Mouse (Mus musculus): Measurements from ENCODE around the gene Camta1.

The Camta1 gene

DNA sequence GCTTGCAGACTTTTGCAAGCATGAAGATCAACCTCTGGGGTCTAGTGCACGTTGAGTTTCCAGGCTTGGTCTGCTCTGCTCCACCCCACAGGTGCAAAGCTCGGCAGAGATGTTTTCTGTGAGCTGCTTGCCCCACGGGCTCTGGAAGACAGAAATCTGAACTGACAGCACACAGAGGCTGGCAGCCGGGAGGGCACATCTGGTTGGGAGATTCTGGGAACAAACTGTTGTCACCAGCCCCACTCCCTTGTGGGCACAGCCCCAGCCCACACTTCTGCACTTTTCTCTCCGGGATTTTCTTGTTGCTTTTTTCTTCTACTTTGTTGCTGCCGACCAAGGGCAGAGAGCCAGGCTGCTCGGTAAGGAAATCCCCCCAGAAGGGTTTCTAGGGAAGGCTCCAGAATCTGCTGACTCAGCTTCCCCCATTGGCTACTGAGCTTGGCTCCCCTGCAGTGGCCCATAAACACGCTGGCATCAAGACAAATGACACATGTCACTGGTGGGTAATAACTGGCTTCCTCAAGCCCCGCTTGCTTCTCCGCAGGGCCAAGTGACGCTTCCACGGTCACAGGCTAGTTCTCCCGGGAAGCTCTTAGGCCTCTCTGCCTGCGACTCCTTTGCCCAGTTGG lies 597.8 kb downstream of the Camta1 start:
- DNase-seq (ENCODE audit: low read depth) = no peak

DNA sequence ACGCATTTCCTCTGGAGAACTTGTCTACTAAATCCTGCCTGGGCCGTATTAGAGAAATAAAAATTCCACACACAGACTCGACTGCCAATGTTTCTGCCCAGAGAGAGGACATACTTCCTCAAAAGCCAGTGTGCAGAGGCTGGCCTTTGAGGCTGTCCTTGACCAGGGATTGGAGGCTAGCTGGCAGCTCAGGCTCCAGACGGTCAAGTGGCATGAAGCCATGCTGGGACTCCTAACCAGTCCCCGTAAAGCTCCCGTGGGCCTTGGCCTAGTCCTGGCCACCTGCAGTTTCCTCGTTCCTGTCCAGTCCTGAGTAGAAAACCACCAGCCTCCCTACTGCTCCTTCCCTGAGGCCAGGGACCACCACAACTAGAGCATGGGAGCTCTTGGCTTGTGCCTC lies 598.6 kb downstream of the Camta1 start:
- DNase-seq (ENCODE audit: low read depth) = no peak

DNA sequence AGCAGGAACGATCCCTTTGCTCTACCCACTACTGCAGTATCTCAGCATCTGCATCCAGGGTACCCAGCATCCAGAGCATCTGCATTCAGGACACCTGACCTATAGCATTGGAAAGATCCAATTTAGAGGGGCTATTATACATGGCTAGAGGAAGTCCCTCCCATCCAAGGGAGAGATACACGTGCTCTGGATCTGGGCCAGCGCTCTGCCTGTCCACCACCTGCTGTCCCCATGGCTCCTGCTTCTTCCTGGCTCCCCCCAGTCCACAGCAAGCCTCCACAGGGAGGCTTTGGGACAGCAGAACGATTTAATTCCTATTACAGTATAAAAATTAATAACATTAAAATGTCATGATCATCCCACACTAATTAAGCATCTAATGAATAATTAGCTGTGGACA lies 605.1 kb downstream of the Camta1 start:
- DNase-seq (ENCODE audit: low read depth) = no peak

DNA sequence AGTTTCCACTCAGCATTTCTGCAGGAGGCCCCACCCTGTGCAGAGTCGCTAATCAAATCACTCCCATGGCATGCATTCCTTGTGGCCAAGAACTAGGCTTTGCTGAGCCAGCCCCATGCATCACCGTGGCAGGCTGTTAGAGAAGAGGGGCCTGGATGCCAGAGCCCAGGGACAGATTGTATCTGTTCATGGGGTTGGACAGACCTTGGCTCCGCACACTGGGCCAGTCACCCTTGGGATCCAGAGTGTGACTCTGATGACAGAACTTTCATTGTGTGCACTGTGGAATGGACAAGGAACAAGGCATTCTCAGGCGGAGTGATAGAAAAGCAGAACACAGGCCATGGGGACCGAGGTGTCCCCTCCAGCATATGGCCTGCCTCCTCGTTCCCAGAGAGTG lies 610.9 kb downstream of the Camta1 start:
- DNase-seq (ENCODE audit: low read depth) = no peak

- DNase-seq (ENCODE audit: low read depth) = no peak
Observed at GRCm38 (mm10) chr4:151245068-151245797, 616.4 kb downstream of the Camta1 start.

- DNase-seq (ENCODE audit: low read depth) = no peak
Observed at GRCm38 (mm10) chr4:151243445-151243844, 618.2 kb downstream of the Camta1 start.

- no peak for DNase-seq (ENCODE audit: low read depth)
Observed at GRCm38 (mm10) chr4:151242751-151243150, 618.9 kb downstream of the Camta1 start.

DNA sequence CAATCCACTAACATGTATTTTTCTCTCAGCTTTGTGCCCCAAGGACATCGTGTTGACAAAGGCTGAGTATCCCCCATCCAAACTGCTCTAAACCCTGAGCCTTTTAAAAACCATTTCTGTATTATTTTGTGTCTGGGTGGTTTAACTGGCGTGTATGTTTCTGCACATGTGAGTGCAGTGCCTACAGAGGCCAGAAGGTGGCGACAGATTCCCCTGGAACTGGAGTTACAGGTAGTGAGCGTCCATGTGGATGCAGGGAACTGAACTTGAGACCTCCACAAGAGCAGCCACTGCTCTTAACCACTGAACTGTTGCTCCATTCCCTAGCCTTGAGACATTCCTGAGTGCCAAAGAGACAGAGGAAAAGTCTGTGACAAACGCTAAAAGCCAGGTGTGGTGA lies 621.2 kb downstream of the Camta1 start:
- no peak for DNase-seq (ENCODE audit: low read depth)

GRCm38 (mm10) chr4:151238970-151239684 lies 622.5 kb downstream of the Camta1 start:
- no peak for DNase-seq (ENCODE audit: low read depth)

DNA sequence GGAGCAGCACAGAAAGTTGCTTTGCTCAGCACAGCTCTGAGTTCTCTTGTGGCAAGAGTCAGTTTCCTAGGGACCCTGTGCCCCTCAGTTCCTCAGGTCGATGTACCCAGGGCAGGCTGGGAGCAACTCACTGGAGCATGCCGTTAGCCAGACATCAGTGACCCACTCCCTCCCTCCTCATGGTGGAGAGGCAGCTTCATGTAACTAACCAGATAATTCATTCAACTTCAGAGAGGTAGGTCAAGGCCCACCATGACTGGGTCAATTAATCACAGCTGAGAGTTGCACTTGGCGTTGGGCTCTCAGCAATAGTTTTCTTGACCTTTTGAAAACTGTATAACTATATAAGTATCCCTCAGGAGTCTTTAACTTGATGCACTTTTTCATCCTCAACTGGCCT lies 624.2 kb downstream of the Camta1 start:
- DNase-seq (ENCODE audit: low read depth) = no peak

- no peak for DNase-seq (ENCODE audit: low read depth)
Observed at GRCm38 (mm10) chr4:151234981-151235380, 626.7 kb downstream of the Camta1 start.

DNA sequence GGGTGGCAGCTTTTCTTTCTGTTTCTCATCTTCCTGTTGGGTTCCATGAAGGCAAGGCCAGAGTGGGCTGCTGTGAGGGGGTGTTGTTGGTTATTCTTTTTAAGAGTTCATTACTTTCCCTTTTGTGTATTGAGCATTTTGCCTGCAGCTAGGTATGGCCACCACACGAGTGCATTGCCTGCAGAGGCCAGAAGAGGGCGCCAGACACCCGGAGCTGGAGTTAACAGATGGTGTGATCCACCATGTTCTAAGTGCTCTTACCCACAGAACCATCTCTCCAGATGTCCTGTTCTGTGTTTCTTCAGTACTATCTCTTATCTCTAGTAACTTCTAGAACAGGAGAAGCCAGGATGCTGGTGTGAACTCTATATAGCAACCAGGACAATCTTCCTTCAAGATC lies 629.6 kb downstream of the Camta1 start:
- DNase-seq (ENCODE audit: low read depth) = no peak

GRCm38 (mm10) chr4:151229073-151229472 lies 632.6 kb downstream of the Camta1 start:
- DNase-seq (ENCODE audit: low read depth) = no peak

GRCm38 (mm10) chr4:151226496-151226895 lies 635.2 kb downstream of the Camta1 start:
- no peak for DNase-seq (ENCODE audit: low read depth)

DNA sequence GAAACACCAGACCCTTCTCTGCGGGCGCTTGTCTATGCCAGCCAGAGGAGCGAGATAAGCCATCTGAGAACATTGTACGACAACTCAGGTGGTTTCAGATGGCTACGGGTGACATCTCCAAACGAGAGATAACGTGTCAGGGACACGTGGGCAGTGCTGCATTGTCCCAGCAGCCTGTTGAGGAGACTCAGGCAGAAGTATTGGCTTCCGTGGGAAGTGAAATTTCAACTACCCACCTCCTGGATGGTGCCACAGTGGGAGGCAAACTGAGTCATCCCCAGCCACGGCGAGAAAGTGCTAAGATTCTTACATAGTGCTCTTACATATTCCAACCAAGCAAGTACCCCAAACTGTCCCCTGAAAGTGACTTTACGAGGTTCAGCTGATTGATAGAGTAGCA lies 637.7 kb downstream of the Camta1 start:
- DNase-seq (ENCODE audit: low read depth) = no peak

DNA sequence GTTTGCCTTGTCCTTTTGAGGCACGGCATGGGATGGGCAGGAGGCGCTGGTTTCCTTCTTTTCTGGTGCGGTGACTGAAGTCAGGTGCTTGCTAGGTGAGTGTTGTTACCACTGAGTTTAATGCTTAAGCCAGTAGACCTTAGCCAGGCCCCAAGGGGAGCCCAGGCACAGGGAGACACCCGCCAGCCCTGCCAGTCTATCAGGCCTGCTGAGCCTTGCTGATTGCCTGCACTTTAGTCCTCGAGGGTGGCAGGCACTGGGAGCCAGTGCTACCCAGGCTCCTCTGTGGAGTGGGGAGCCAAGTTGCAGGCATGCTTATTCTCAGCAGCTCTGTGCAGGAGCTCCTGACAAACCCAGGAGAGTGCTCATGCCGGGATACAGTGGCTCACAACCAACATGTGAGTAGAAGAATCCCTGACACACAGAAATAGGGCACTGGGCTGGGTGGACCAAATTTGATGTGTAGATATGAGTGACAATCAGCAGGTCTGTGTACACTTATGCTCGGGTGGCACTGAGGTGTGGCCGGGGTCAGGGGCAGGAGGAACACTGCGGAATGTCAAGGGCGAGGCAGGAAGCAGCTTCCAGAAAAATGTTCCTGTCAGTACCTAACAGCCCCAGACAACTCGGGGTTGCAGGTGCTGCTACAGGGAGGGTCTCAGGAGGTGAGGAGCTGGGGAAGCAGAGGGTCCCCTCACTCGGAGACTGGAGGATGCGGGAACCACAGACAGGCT lies 638.2 kb downstream of the Camta1 start:
- DNase-seq (ENCODE audit: low read depth) = no peak

DNA sequence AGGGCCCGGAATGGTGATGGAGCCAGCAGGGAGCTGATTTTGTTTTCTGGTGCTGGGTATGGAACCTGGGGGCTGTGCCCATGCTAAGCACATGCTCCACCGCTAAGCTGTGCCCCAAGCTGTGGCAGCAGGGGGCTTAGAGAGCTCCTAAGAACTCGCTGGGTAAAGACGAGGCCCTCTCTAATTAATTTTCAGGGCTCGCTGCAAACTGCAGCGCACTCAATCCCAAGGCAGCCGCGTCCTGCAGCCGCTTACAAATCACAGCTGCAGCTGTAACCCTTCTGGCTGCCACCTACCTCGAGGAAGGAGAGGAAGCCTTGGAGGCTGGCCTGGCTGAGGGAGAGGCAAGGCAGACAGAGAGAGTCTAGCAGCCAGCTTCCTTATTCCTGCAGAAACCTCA lies 639.0 kb downstream of the Camta1 start:
- no peak for DNase-seq (ENCODE audit: low read depth)

GRCm38 (mm10) chr4:151216553-151217292 lies 645.0 kb downstream of the Camta1 start:
- DNase-seq (ENCODE audit: low read depth) = no peak

DNA sequence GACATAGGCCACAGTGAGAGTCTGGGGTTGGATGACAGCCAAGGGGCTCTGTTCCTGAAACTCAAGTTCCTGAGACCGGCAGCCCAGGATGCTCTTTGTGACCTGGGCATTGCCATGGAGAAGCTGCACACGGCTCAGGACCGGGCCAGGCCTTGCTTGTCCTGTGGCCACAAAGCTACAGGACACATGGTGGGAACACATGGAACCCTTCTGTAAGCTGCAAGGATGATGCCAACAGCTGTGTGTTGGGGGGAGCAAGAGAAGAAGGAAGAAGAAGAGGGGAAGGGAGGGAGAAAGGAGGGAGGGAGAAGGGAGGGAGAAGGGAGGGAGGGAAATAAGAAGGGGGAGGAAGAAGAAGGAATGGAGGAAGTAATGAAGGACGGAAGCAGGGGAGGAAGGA lies 645.8 kb downstream of the Camta1 start:
- DNase-seq (ENCODE audit: low read depth) = no peak

GRCm38 (mm10) chr4:151215179-151215578 lies 646.5 kb downstream of the Camta1 start:
- peak; percentile 1 for DNase-seq (ENCODE audit: low read depth)

DNA sequence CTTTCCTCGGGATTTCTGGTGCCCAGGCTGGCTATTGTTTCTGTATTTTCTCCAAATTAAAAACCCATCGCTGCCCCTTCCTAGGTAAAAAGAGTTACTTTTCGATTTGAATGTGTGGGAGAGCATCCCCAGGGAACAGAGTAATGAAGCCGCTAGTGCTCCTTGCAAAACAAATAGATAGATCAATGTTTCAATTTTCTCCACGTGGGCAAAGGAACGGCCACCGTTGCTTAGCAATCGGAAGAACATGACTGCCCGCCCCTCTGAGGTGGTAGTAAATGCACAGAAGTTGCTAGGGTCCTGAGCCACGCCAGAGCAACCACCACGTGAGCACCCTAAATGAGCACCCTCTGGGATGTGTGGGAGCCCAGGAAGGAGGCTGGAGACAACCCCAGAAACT lies 648.2 kb downstream of the Camta1 start:
- DNase-seq (ENCODE audit: low read depth) = no peak

- DNase-seq (ENCODE audit: low read depth) = no peak
Observed at GRCm38 (mm10) chr4:151211992-151212391, 649.7 kb downstream of the Camta1 start.

Measured in induced T-regulatory cell, adult 2 months (primary cell).